Mouse (Mus musculus) megakaryocyte, embryonic 14.5 days (primary cell): Measurements from ENCODE around the gene Fam50a. TPM values are rescaled to one million over a fixed set of nuclear protein-coding genes. Genes with fewer than 3 reads are reported as not detected.

Experiments
- H3K27me3 ChIP-seq: replicated peaks from 2 replicates; pipeline ENCODE3; 2012; ENCODE audit warnings: inconsistent platforms
- H3K36me3 ChIP-seq: replicated peaks from 2 replicates; pipeline ENCODE3; 2012; ENCODE audit warnings: low read length, inconsistent platforms, mixed read lengths
- H3K4me1 ChIP-seq: 2 replicates; pipeline ENCODE4 v1.6.1; 2012; ENCODE audit warnings: inconsistent platforms
- H3K4me3 ChIP-seq: replicated peaks from 2 replicates; pipeline ENCODE3; 2012; ENCODE audit warnings: moderate library complexity, mild to moderate bottlenecking, inconsistent platforms
- H3K9me3 ChIP-seq: 2 replicates; pipeline ENCODE4 v1.6.1; 2012; ENCODE audit warnings: inconsistent platforms
- FLI1 ChIP-seq: IDR thresholded peaks from 2 replicates; pipeline ENCODE4 v1.6.1; 2012; ENCODE audit warnings: low read length, inconsistent platforms, mixed read lengths
- GATA1 ChIP-seq: IDR thresholded peaks from 3 replicates; pipeline ENCODE4 v1.6.1; 2012; ENCODE audit warnings: mixed read lengths, low read length, inconsistent platforms, borderline replicate concordance
- polyA plus RNA-seq: library from polyadenylated mRNA; stranded (reverse); fragments of >175 nt; gene quantifications from 2 replicates; pipeline ENCODE4 v1.2.3, GENCODE M21; 2012; ENCODE audit warnings: low replicate concordance; ENCODE audit not compliant: insufficient read depth

Fam50a gene
- polyA plus RNA-seq, 1 experiment: 35.7 TPM

- TF ChIP-seq FLI1 (no peak), GATA1 (no peak)
- no peaks in the 10 kb centered on the region for H3K9me3 ChIP-seq
- H3K27me3 ChIP-seq: peaks cover 19% of the 10 kb centered on the region
- H3K36me3 ChIP-seq: peaks cover 31% of the 10 kb centered on the region
- peaks cover 21% of the 10 kb centered on the region for H3K4me1 ChIP-seq
- H3K4me3 ChIP-seq: peak overlapping the region; percentile 95
Measured at GRCm38 (mm10) chrX:74282395-74283091, 30.3 kb upstream of the Fam50a start.

GRCm38 (mm10) chrX:74283092-74283437, 29.8 kb upstream of the Fam50a start:
- Histone ChIP-seq H3K4me3 (peak overlapping the region; percentile 95), H3K4me1 (peaks cover 19% of the 10 kb centered on the region), H3K27me3 (peaks cover 19% of the 10 kb centered on the region), H3K36me3 (peaks cover 36% of the 10 kb centered on the region), H3K9me3 (no peaks in the 10 kb centered on the region)
- TF ChIP-seq FLI1 (no peak), GATA1 (no peak)

GRCm38 (mm10) chrX:74293431-74293830, 19.4 kb upstream of the Fam50a start:
- peaks cover 22% of the 10 kb centered on the region for H3K36me3 ChIP-seq
- TF ChIP-seq FLI1 (no peak), GATA1 (no peak)
- peaks cover 6% of the 10 kb centered on the region; the same call in 1 of the 2 replicates for H3K4me1 ChIP-seq
- no peak overlapping the region for H3K4me3 ChIP-seq
- H3K9me3 ChIP-seq: 0 out of 2 replicates have a peak, but pooled peaks cover 3% of the 10 kb centered on the region
- peaks cover 12% of the 10 kb centered on the region for H3K27me3 ChIP-seq

DNA sequence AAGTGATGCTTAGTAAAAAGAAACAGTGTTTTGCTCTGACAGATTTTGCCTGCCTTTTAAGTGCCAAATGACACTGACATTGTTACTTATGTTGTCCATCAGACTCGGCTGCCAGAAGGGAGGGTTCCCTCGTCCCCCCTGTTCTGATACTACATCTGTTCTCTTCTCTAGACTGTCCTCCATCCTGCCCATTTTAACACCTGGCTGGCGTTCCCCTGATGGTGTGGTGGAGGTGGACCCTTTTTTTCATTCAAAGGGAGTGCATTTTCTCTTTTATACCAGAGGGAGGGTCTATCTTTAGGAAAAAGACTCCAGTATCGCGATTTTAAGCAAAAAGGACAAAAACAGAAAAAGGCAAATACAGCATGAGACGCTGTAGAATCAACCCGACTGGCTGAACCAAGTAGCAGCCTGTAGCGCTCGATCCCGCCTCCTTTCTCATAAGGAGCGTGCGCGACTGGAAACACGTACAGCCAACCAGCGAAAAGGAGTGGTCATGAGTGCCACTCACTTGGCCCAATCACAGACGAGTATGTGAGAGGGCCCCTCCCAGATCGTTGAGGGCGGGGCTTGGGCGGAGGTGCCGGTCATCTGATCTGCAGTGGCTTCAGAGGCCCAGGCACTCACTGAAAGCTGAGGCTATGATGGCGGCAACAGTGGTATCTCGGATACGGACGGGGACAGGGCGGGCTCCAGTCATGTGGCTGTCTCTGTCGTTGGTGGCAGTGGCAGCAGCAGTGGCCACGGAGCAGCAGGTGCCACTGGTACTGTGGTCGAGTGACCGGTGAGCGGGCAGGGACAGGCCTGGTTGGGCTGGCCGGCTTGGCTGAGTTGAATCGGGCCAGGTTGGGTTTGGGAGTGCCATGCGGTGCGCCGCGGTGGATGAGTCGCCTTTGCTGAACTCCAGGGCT, 16.0 kb upstream of the Fam50a start, which contains the start of gene Atp6ap1:
Atp6ap1 (plus strand) TSS at position 560 of the 911 bp plus-strand sequence.
- peaks cover 11% of the 10 kb centered on the region for H3K27me3 ChIP-seq
- H3K4me3 ChIP-seq: peak within 1 kb of the TSS; percentile 97
- 0 out of 2 replicates have a peak, but pooled peaks cover 3% of the 10 kb centered on the region for H3K9me3 ChIP-seq
- peaks cover 14% of the 10 kb centered on the region; the same call in 1 of the 2 replicates for H3K4me1 ChIP-seq
- no peak for TF ChIP-seq FLI1
- no peak for TF ChIP-seq GATA1
- peaks cover 35% of the 10 kb centered on the region for H3K36me3 ChIP-seq

GRCm38 (mm10) chrX:74298348-74298747, 14.5 kb upstream of the Fam50a start:
- Histone ChIP-seq H3K4me3 (peak overlapping the region; percentile 7), H3K36me3 (peaks cover 50% of the 10 kb centered on the region), H3K27me3 (peaks cover 21% of the 10 kb centered on the region), H3K4me1 (peaks cover 14% of the 10 kb centered on the region; the same call in 1 of the 2 replicates), H3K9me3 (0 out of 2 replicates have a peak, but pooled peaks cover 3% of the 10 kb centered on the region)
- no peak for TF ChIP-seq GATA1

- H3K4me1 ChIP-seq: peaks cover 20% of the 10 kb centered on the region; the same call in 1 of the 2 replicates
- TF ChIP-seq GATA1 (no peak), FLI1 (no peak)
- H3K4me3 ChIP-seq: no peak overlapping the region
- H3K36me3 ChIP-seq: peaks cover 62% of the 10 kb centered on the region
- peaks cover 23% of the 10 kb centered on the region for H3K27me3 ChIP-seq
- H3K9me3 ChIP-seq: 0 out of 2 replicates have a peak, but pooled peaks cover 3% of the 10 kb centered on the region
Measured at GRCm38 (mm10) chrX:74299721-74300120, 13.1 kb upstream of the Fam50a start.

- Histone ChIP-seq H3K4me3 (peak within 1 kb of the TSS; percentile 98), H3K36me3 (peaks cover 83% of the 10 kb centered on the region)
Measured at GRCm38 (mm10) chrX:74304867-74305700, 7.7 kb upstream of the Fam50a start, which contains the start of gene Gdi1. Gdi1 (plus strand) TSS chrX:74304998.

DNA sequence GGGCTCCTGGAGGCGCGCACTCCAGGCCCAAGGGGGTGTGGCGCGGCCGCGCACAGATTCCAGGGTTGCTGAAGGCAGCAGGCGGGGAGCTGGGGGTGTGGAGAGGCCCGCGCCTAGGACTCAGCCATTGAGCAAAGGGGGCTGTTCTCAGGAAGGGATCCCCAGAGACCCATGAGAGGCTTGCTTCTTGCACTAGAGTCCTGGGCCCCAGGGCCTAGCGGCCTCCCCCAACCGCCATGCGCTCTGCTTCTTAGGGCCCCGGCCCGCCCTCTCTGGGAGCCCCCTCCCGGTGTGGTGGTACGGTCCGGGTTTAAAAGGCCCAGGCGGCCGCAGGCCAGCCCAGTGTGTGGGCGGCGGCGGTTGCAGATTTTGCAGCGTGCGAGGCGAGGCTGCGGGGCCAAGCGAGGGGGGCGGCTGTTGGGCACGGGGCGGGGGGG, 15.9 kb downstream of the Fam50a start, which contains the start of gene Plxna3:
Plxna3 (plus strand) TSS at position 342 of the 437 bp plus-strand sequence.
- no peaks in the 10 kb centered on the region for H3K36me3 ChIP-seq
- peak within 1 kb of the TSS; percentile 86 for H3K4me3 ChIP-seq
- H3K4me1 ChIP-seq: peaks cover 15% of the 10 kb centered on the region
- H3K27me3 ChIP-seq: peaks cover 63% of the 10 kb centered on the region
- TF ChIP-seq GATA1: no peak
- TF ChIP-seq FLI1: no peak
- H3K9me3 ChIP-seq: no peaks in the 10 kb centered on the region

More at GRCm38 (mm10) chrX:74304867-74305700, 7.7 kb upstream of the Fam50a start, which contains the start of gene Gdi1:
- peaks cover 23% of the 10 kb centered on the region for H3K27me3 ChIP-seq
- H3K4me1 ChIP-seq: peaks cover 22% of the 10 kb centered on the region
- H3K9me3 ChIP-seq: no peaks in the 10 kb centered on the region
- TF ChIP-seq FLI1: no peak
- TF ChIP-seq GATA1: no peak

DNA sequence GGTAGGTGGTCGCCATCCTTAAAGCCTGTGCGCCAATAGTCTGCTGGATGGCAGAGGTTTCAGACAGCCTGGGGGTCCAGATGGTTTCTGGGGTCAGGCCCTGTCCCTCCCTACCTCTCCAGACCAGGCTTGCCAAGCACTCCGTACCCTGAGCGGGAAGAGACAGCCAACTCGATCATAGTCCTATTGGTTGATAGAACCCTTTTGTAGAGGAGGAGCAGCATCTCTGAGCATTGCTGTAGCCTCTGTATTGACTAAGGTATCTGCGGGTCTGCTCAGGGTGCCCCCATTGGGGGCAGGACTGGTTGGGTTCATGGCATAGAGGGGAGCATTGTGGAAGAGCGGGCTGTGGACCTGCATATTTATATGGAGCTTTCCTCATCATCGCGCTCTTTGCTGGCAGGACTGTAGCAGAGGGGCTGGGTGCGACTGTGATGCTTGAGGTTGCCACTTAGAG, 16.4 kb downstream of the Fam50a start:
- H3K4me1 ChIP-seq: peaks cover 15% of the 10 kb centered on the region
- H3K4me3 ChIP-seq: peak overlapping the region; percentile 86
- H3K27me3 ChIP-seq: peaks cover 68% of the 10 kb centered on the region
- no peaks in the 10 kb centered on the region for H3K36me3 ChIP-seq
- H3K9me3 ChIP-seq: no peaks in the 10 kb centered on the region
- TF ChIP-seq GATA1 (no peak), FLI1 (no peak)
